Mouse (Mus musculus) cerebellum, adult 2 months (tissue): ENCODE measurements at regions not wholly inside any gene's neighbourhood (a gene's known extent, or its start where the extent isn't known, plus 50 kb on each side); places are given as distances from the start of the nearest gene placed in this dataset.

Experiments used
- CTCF ChIP-seq: fragments of 200-500 bp; IDR thresholded peaks from 2 replicates; pipeline ENCODE4 v1.5.1; 2011; ENCODE audit warnings: low read depth, mild to moderate bottlenecking, control low read depth, low read length, moderate library complexity, borderline replicate concordance; ENCODE audit not compliant: insufficient read depth
- POLR2A ChIP-seq: fragments of 200-500 bp; IDR thresholded peaks from 2 replicates; pipeline ENCODE4 v1.6.1; 2011; ENCODE audit warnings: low read length, control low read depth, borderline replicate concordance; ENCODE audit not compliant: insufficient read depth

GRCm38 (mm10) chr9:41464057-41464685 is 302.7 kb upstream of the Ubash3b start:
- no peak for TF ChIP-seq POLR2A
- TF ChIP-seq CTCF = no peak
